Mouse (Mus musculus): Measurements from ENCODE around the gene Fam117a.

Fam117a gene

DNA sequence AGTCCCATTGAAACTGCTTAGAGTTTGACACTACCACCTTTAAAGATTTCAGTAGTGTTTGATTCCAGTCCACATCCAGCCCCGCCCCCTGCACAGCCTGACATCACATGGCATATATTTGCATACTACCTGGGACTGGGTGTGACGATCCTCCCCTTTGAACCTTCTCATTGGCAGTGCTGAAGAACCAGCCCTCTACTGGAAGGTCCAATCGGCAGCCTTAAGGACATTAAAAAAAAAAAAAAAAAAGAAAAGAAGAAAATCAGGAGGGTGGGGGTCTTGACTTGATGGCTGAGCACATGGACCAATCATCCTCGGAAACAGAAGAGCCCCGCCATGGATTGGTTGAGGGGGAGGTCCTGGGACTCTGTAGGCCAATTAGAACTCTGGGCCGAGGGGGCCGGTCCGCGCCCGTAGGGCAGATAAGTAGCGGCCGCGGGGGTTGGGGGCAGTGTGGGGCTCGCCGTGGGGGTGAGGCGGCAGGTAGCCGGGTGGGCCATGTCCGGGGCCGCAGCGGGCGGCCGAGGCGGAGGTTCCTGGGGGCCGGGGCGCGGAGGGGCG, at the start of gene Fam117a:
Gene Fam117a (plus strand): TSS at position 451 of the 561 bp plus-strand sequence.
- peak; percentile 84 for DNase-seq (ENCODE audit: low spot score)

- DNase-seq (ENCODE audit: low spot score), result no peak
These were observed 44.8 kb upstream of the Fam117a start for GRCm38 (mm10) chr11:95291998-95292397.

GRCm38 (mm10) chr11:95293017-95293624, 43.7 kb upstream of the Fam117a start:
- no peak for DNase-seq (ENCODE audit: low spot score)

GRCm38 (mm10) chr11:95295736-95296135, 41.1 kb upstream of the Fam117a start:
- no peak for DNase-seq (ENCODE audit: low spot score)

DNA sequence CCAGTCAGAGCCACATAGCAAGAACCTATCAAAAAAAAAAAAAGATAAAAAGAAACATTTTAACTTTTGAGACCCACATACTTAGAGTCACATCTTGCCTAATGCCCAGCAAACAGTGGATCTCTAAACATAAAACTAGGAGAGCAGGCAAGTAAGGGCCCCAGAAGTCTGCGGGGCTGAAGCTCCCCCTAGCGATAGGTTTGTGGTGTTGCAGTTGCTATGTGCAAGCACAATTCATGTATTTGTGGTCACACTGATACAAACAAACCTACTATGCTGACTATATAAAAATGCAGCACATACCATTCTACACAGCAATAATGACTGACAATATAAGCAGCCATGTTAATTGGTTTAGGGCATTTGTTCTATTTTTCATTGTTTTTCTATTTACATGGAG, 38.7 kb upstream of the Fam117a start:
- DNase-seq (ENCODE audit: low spot score), result no peak

- no peak for DNase-seq (ENCODE audit: low spot score)
These were observed 36.9 kb upstream of the Fam117a start for GRCm38 (mm10) chr11:95299886-95300285.

DNA sequence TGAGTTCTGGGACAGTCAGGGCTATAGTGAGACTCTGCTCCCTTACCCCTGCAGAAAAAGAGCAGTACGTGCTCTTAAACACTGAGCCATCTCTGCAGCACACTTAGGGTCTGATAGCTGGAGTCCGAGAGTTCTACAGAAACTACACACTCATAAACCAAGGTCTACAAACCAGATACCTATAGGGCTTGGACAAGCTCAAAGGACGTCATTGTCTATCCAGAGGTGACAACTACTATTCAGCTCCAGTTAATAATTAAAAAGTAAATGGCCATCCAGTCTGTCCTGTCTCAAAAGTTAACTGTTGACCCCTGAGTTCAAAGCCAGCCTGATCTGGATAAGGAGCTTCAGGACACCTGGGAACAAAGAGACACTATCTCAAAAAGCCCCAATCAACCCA, 35.0 kb upstream of the Fam117a start:
- DNase-seq (ENCODE audit: low spot score), result no peak

DNA sequence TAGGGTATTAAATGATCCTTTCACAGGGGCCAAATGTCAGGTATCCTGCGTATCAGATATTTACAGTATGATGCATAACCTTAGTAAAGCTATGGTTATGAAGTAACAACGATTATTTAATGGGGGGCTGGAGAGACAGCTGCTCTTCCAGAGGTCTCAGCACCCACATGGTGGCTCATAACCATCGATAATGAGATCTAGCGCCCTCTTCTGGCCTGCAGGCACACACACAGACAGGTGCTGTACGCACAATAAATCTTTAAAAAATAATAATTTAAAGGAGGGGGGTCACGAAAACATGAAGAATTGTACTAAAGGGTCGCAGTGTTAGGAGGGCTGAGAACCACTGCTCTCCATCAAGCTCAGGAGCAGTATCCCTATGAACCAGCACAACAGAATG, 31.2 kb upstream of the Fam117a start:
- no peak for DNase-seq (ENCODE audit: low spot score)

- DNase-seq (ENCODE audit: low spot score), result no peak
These were observed 29.3 kb upstream of the Fam117a start for GRCm38 (mm10) chr11:95307526-95307925.

GRCm38 (mm10) chr11:95309510-95310006, 27.3 kb upstream of the Fam117a start:
- peak; percentile 95 for DNase-seq (ENCODE audit: low spot score)

GRCm38 (mm10) chr11:95310007-95310647, 26.7 kb upstream of the Fam117a start, which contains the start of gene Kat7:
Gene Kat7 (minus strand): TSS chr11:95310246.
- DNase-seq (ENCODE audit: low spot score), result peak; percentile 93

DNA sequence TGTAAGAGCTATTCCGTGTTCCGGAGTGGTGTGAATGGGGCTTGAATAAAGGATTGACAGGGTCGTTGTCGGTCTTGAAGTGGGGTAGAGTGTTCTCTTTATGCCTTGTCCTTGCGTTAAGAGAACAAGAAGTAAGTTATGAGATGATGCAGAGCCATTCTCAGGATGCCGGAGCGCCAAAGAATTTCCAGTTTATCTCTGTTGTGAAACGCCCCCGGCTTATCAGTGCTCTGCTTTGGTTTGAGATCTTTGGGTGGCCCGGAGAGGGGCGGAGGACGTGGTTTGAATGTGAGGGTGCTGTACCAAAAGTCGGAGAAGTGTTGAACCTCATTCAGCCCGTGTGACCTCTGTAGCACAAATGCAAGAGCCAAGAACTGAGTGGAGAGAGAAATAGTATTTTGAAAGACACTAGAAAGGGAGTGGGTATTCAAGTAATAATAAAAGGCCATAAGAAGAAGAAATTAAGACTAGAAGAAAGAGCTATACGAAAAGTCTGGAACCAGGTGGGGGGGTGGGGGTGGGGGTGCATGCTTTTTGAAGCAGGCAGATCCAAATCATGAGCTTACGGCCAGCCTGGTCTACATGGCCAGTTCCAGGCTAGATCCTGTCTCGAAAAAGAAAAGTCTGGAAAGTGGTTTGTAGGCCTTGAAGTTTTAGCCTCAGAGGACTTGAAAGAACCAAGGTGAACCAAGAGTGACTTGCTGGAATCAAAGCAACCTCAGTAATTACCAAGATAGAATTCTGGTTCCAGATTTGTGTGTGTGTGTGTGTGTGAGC, 26.0 kb upstream of the Fam117a start:
- DNase-seq (ENCODE audit: low spot score), result peak; percentile 22

DNA sequence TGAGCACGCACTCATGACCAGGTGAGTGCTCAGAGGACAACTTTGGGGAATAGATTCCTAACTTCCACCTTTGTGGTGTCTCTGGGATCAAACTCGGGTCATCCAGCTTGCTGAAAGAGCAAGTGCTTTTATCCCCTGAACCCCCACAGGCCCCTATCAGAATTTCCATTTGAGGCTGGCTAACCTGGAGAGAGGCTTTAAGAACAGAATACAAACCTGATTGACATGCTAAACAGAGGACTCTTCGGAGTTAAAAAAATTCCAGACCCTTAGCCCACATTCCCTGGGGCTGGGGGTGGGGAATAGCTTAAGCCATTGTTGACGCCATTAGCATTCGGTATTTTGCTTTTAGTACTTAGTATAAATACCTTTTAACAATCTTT, 25.4 kb upstream of the Fam117a start:
- DNase-seq (ENCODE audit: low spot score), result no peak

DNA sequence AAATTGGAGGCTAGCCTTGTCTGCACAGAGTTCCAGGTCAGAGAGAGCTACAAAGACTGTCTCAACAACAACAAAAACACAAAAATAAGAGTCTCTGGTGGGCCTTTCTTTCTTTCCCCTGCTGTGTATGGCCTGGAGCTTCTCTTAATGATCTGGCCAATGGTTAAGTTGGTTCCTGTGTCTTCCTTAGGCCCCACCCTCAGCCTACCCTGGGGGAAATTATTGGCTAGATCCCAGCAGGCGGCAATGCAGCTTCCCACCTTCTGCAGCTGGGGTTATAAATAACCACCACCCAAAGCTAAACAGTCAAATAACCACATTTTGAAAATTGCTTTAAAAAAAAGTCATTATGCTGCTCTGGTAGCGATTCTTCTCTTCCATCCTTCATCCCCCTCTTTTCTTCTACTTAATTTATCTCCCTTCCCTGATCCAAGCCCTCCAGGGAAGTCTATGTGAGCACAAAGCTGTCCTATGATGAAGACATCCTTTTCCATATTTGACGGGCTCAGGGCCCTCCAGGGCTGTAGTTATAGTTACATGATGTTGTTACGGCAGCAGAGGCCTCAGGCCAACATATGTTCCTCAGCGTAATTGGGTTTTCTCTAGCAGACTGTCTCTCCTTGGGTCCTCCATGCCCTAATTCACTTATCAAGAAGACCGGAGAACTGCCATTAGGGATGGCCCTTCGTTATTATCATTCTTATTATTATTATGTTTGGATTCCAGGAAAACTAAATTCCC, 21.4 kb upstream of the Fam117a start:
- no peak for DNase-seq (ENCODE audit: low spot score)

- DNase-seq (ENCODE audit: low spot score), result no peak
These were observed 18.7 kb upstream of the Fam117a start for GRCm38 (mm10) chr11:95318116-95318515.

DNA sequence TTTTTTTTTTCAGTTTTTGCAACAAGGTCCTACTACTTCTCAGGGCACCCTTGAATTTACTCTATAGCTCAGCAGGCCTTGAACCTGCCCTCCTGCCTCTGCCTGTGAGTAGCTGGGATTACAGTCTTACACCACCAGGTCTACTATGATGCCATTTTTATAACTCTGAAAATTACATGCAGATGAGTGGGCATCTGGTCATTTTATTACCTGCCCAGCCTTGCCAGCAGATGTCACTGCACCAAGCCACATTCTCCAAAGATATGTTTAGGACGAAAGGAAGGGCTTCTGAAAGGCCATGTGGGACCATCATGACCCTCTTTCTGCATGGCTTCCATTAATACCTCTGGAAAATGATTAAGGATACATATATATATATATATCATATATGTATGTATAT, 17.3 kb upstream of the Fam117a start:
- DNase-seq (ENCODE audit: low spot score), result no peak

DNA sequence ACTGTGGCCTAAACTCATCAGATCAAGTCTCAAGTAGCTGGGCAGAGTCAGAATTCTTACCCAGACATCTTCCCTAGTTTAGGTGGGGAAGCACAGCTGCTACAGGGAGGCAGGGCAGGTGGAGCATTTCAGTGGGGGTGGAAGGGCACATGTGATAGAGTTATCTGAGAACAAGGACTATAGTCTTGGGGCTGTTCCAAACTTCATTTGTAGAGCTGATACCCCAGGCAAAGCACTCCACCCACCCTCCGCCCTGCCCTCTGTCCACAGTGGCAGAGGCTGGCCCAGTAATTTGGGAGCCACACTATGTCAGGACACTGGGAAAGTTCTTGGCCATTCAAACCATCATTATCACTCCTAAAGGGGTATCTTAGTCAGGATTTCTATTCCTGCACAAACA, 16.8 kb upstream of the Fam117a start:
- DNase-seq (ENCODE audit: low spot score), result no peak

- no peak for DNase-seq (ENCODE audit: low spot score)
These were observed 12.6 kb upstream of the Fam117a start for GRCm38 (mm10) chr11:95324181-95324580.

DNA sequence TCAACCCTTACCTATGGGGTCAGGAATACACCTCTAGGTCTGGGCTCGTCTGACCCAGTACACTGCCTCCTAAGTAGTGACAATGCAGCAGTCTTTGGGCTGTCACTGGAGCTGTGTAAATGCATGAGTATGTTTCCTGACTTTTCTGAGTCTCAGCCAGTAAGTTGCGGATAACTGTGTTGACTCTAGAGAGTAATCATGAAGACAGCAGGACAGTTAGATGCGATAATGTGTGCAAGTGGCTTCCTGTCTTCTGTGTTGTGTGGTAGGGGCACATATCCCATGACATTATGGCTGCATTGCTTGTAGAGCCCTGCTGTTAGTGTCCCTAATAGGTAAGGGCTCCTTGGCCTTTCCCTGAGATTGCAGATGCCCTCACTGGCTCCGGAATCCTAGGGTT, 11.0 kb upstream of the Fam117a start:
- DNase-seq (ENCODE audit: low spot score), result no peak

- no peak for DNase-seq (ENCODE audit: low spot score)
These were observed 10.6 kb upstream of the Fam117a start for GRCm38 (mm10) chr11:95326243-95326642.

DNA sequence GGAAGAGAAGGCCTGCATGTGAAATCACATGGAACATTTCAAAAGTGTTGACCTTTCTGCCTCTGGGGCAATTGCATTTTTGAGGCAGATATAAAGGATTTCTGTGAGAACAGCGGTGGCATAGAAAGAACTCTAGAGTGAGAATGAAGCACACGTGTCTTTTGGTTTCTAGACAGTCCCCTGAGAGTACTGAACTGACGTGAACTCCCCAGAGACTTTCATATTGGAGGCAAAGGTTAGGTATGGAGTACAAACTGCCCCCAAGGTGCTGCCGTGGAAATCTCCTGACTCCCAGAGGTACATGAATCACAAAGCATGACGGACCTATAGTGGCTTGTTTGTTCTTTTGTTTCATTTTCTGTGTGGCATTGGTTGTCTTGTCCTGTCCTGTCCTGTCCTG, 8.2 kb upstream of the Fam117a start:
- DNase-seq (ENCODE audit: low spot score), result no peak

DNA sequence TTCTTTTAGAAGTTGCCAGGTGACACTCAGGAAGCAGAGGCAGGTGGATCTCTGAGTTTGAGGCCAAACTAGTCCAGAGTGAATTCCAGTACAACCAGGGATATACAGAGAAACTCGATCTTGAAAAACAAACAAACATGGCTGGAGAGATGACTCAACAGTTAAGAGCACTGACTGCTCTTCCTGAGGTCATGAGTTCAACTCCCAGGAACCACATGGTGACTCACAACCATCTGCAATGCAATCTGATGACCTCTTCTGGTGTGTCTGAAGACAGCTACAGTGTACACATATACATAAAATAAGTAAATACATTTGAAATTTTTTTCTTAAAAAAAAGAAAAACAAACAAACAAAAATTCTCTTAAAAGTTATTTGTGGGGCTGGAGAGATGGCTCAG, 6.2 kb upstream of the Fam117a start:
- DNase-seq (ENCODE audit: low spot score), result no peak
